Mouse (Mus musculus) E14TG2a.4 (cell line): ENCODE data around the gene Nnat.
A peak's percentile ranks its signal among the peaks of the same experiment; 100 is the strongest.

Experiments used
- H3K27me3 ChIP-seq: 2 replicates; pipeline ENCODE4 v1.6.1; 2014; ENCODE audit warnings: low read length, control low read depth; ENCODE audit not compliant: insufficient read depth
- H3K36me3 ChIP-seq: 2 replicates; pipeline ENCODE4 v1.6.1; 2014; ENCODE audit warnings: low read length, control low read depth; ENCODE audit not compliant: insufficient read depth
- H3K4me1 ChIP-seq: replicated peaks from 2 replicates; pipeline ENCODE4 v1.6.1; 2014; ENCODE audit warnings: low read depth, low read length, control low read depth
- H3K4me3 ChIP-seq: replicated peaks from 2 replicates; pipeline ENCODE4 v1.5.1; 2014; ENCODE audit warnings: mild to moderate bottlenecking, low read length
- H3K9me3 ChIP-seq: 2 replicates; pipeline ENCODE4 v1.6.1; 2014; ENCODE audit warnings: low read length, control low read depth
- CTCF ChIP-seq: conservative IDR thresholded peaks from 2 replicates; pipeline ENCODE4 v1.5.1; 2014; ENCODE audit warnings: low read length
- NANOG ChIP-seq: IDR thresholded peaks from 2 replicates; pipeline ENCODE4 v1.6.1; 2014; ENCODE audit warnings: borderline replicate concordance, low read length, mixed read lengths
- POU5F1 ChIP-seq: IDR thresholded peaks from 2 replicates; pipeline ENCODE4 v1.6.1; 2014; ENCODE audit warnings: low read length, borderline replicate concordance

The Nnat gene

GRCm38 (mm10) chr2:157559858-157560257 lies at the start of gene Nnat:
TSS of gene Nnat (plus strand) at chr2:157560078.
- H3K27me3 ChIP-seq = no peaks in the 10 kb centered on the region
- H3K9me3 ChIP-seq = peaks cover 94% of the 10 kb centered on the region
- peak within 1 kb of the TSS; percentile 48 for H3K4me3 ChIP-seq
- TF ChIP-seq CTCF (no peak), POU5F1 (no peak), NANOG (no peak)
- peaks cover 4% of the 10 kb centered on the region for H3K4me1 ChIP-seq
- H3K36me3 ChIP-seq = peaks cover 83% of the 10 kb centered on the region

DNA sequence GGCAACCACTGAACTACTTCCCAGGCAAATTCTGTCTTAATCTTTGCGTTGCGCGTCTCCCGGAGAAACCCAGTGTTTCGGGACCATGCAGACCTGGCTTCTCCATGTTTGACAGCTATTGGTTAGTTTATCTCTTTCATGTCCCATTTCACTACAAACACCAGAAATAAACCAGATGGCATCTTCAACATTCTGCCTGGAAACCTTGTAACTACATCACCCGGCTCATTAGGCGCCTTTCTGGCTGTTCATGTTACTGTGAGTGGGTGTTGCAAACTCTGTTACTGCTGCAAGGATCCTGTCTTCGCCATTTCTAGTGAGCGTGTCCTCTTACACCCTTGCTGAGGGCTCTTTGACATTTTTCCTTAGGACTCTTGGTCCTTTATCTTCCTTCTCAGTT lies 47.0 kb upstream of the Nnat start:
- TF ChIP-seq POU5F1 = no peak
- TF ChIP-seq CTCF = no peak
- no peak for TF ChIP-seq NANOG

GRCm38 (mm10) chr2:157513737-157514208 lies 46.1 kb upstream of the Nnat start:
- TF ChIP-seq CTCF = no peak
- TF ChIP-seq NANOG = no peak
- no peak for TF ChIP-seq POU5F1
- no peaks in the 10 kb centered on the region for H3K36me3 ChIP-seq
- H3K27me3 ChIP-seq = peaks cover 42% of the 10 kb centered on the region
- no peak overlapping the region for H3K4me3 ChIP-seq
- H3K9me3 ChIP-seq = no peaks in the 10 kb centered on the region
- H3K4me1 ChIP-seq = no peaks in the 10 kb centered on the region

More for the DNA sequence above, 47.0 kb upstream of the Nnat start:
- Histone ChIP-seq H3K9me3 (no peaks in the 10 kb centered on the region), H3K36me3 (no peaks in the 10 kb centered on the region), H3K4me3 (no peak overlapping the region), H3K4me1 (no peaks in the 10 kb centered on the region), H3K27me3 (peaks cover 44% of the 10 kb centered on the region)

DNA sequence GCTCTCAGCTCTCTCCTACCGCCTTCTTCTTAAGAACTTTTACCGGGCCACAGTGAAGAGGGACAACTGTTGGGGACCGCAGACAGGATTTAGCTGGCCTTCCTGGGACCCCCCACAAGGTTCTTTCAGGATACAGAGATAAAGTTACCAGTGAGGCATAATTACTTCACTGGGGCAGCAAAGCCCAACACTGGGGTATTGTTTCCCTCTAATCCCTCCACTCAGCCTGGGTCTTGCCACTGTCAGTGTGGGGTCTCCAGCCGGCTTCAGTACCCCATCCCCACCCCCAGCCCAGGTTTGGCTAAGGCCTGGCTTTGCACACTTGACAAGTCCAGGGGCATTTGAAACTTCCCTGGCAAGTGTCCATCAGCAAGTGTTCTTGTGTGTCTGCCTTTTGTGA lies 45.5 kb upstream of the Nnat start:
- TF ChIP-seq NANOG (no peak), POU5F1 (no peak), CTCF (no peak)
- Histone ChIP-seq H3K4me1 (no peaks in the 10 kb centered on the region), H3K9me3 (no peaks in the 10 kb centered on the region), H3K36me3 (no peaks in the 10 kb centered on the region), H3K4me3 (no peak overlapping the region), H3K27me3 (peaks cover 40% of the 10 kb centered on the region)

DNA sequence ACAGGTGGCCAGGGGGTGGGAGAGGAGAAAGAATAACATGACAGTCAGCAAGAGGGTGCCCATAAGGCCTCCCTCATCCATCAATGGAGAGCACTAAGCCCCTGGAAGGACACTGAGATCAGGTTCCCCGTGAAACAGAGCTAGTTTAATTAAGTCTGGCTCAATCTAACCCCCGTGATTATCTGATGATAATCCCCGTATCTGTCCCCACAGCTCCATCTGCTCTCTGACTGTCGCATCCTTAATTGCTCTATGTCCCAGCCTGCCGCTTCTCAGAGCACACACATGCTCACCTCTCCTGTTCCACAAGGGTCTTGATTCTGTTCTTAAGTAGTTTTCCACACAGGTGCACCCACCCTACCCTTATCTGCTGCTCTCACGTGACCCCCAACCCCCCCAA lies 42.4 kb upstream of the Nnat start:
- TF ChIP-seq NANOG (no peak), CTCF (no peak), POU5F1 (no peak)
- no peaks in the 10 kb centered on the region for H3K9me3 ChIP-seq
- H3K4me3 ChIP-seq = no peak overlapping the region
- H3K27me3 ChIP-seq = peaks cover 34% of the 10 kb centered on the region
- 0 out of 2 replicates have a peak, but pooled peaks cover 6% of the 10 kb centered on the region for H3K4me1 ChIP-seq
- no peaks in the 10 kb centered on the region for H3K36me3 ChIP-seq

DNA sequence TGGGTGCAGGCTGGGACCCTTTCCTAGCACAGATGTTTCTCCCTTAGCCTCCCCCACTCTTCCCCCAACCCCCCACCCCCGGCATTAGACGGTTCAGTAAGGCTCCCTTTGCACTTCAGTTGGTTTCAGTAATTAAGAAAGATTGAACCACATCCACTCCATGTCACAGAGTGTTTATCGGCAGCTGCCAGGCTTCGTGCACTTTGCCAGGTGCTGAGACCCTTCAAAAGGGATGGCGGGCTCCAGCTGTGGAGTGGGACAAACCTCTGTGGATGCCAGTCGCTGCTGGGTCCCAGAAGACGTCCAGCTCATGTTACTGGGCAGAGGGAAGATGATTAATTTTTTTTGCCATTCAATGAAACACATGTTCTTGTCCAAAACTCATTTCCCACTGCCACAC lies 41.4 kb upstream of the Nnat start:
- no peaks in the 10 kb centered on the region for H3K9me3 ChIP-seq
- peaks cover 26% of the 10 kb centered on the region for H3K27me3 ChIP-seq

GRCm38 (mm10) chr2:157519452-157519851 lies 40.4 kb upstream of the Nnat start:
- TF ChIP-seq POU5F1 (no peak), CTCF (no peak), NANOG (no peak)
- H3K4me1 ChIP-seq = peaks cover 10% of the 10 kb centered on the region; the same call in 1 of the 2 replicates
- H3K36me3 ChIP-seq = no peaks in the 10 kb centered on the region
- H3K27me3 ChIP-seq = peaks cover 16% of the 10 kb centered on the region; the same call in 1 of the 2 replicates
- H3K9me3 ChIP-seq = no peaks in the 10 kb centered on the region
- H3K4me3 ChIP-seq = no peak overlapping the region

More for the DNA sequence above, 41.4 kb upstream of the Nnat start:
- no peak overlapping the region for H3K4me3 ChIP-seq
- TF ChIP-seq NANOG (no peak), POU5F1 (no peak), CTCF (no peak)
- H3K36me3 ChIP-seq = no peaks in the 10 kb centered on the region
- peaks cover 10% of the 10 kb centered on the region; the same call in 1 of the 2 replicates for H3K4me1 ChIP-seq

GRCm38 (mm10) chr2:157520496-157520895 lies 39.4 kb upstream of the Nnat start:
- H3K36me3 ChIP-seq = no peaks in the 10 kb centered on the region
- TF ChIP-seq NANOG = no peak
- no peak for TF ChIP-seq POU5F1
- TF ChIP-seq CTCF = no peak
- H3K4me3 ChIP-seq = no peak overlapping the region
- H3K27me3 ChIP-seq = peaks cover 14% of the 10 kb centered on the region
- peaks cover 10% of the 10 kb centered on the region; the same call in 1 of the 2 replicates for H3K4me1 ChIP-seq
- H3K9me3 ChIP-seq = no peaks in the 10 kb centered on the region

DNA sequence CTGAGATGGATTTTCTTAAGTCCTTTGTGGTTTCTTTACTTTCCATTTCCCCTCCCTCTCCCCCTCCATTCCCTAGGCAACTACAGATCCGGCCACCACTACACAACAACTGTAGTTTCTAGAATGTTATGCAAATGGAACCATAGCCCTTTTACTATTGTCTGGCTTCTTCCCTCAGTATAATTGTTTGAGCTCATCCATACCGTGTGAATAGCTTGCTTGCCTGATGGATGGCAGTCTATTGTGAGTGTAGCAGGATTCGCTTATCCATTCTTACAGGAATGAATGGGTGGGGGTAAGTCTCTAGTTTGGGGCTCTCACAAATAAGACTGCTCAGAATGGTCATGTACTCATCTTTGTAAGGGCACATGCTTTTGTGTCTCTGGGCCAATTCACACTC lies 37.3 kb upstream of the Nnat start:
- Histone ChIP-seq H3K9me3 (no peaks in the 10 kb centered on the region), H3K4me1 (peaks cover 10% of the 10 kb centered on the region; the same call in 1 of the 2 replicates), H3K27me3 (peaks cover 29% of the 10 kb centered on the region), H3K4me3 (no peak overlapping the region), H3K36me3 (no peaks in the 10 kb centered on the region)
- TF ChIP-seq CTCF = no peak
- TF ChIP-seq NANOG = peak; percentile 12; the same call in 1 of the 2 replicates
